Mouse (Mus musculus): Measurements from ENCODE around the gene Bud13.

DNA sequence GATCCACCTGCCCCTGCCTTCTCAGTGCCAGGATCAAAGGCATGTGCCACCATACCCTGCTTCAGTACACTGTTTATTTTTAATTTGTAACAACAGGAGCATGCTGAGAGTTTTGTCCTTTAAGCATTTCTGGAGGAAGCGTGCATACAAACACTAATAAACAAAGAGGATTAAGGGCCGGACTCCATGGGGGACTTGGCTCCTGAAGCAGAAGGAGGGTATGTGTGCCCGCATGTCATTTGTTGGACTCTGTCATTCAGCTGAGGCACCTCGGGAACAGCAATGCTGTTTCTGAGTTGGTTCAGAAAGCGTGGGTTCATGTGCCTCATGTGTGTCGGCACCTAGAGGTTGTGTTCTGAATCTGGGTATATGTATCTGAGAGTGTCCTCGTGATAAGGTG is 54.5 kb downstream of the Bud13 start:
- TF ChIP-seq CTCF (conservative IDR thresholded peaks at IDR 0.05; ENCODE audit: insufficient read depth, insufficient read length, low read depth, low read length) (no peak), POLR2A (IDR thresholded peaks at IDR 0.05; ENCODE audit: low read depth, low read length) (no peak)

Measured in kidney, adult 2 months (tissue).